Mouse (Mus musculus): Measurements from ENCODE around the gene Tmem117. TPM values are rescaled to one million over a fixed set of nuclear protein-coding genes. Genes with fewer than 3 reads are reported as not detected.

The Tmem117 gene
- total RNA-seq (2021): 4.7 and 4.9 TPM in 2 replicates
- long read RNA-seq, partial matches to known transcripts: 0 of 3 reads
- long read RNA-seq, other reads (novel, unspliced or antisense): 0 of 3 reads

- DNase-seq: peak; percentile 52
These were observed at the start of gene Tmem117 for GRCm38 (mm10) chr15:94628830-94629601. Gene Tmem117 (plus strand): TSS chr15:94629232.

- DNase-seq: no peak
These were observed 46.9 kb upstream of the Tmem117 start for GRCm38 (mm10) chr15:94582000-94582593.

- DNase-seq: no peak
These were observed 45.9 kb upstream of the Tmem117 start for GRCm38 (mm10) chr15:94583153-94583552.

GRCm38 (mm10) chr15:94584738-94585137 is 44.3 kb upstream of the Tmem117 start:
- no peak for DNase-seq

GRCm38 (mm10) chr15:94587826-94588715 is 41.0 kb upstream of the Tmem117 start:
- no peak for DNase-seq

GRCm38 (mm10) chr15:94589219-94590075 is 39.6 kb upstream of the Tmem117 start, which contains the start of gene Twf1:
Gene Twf1 (minus strand): TSS chr15:94589889.
- peak; percentile 99 for DNase-seq

GRCm38 (mm10) chr15:94590083-94590482 is 38.9 kb upstream of the Tmem117 start:
- no peak for DNase-seq

- DNase-seq: no peak
These were observed 37.7 kb upstream of the Tmem117 start for GRCm38 (mm10) chr15:94591356-94591755.

GRCm38 (mm10) chr15:94593586-94593985 is 35.4 kb upstream of the Tmem117 start:
- no peak for DNase-seq

- no peak for DNase-seq
These were observed 28.8 kb upstream of the Tmem117 start for GRCm38 (mm10) chr15:94600145-94600707.

- DNase-seq: peak; percentile 64
These were observed 27.7 kb upstream of the Tmem117 start for GRCm38 (mm10) chr15:94601339-94601738.

GRCm38 (mm10) chr15:94602441-94602840 is 26.6 kb upstream of the Tmem117 start:
- DNase-seq: no peak

GRCm38 (mm10) chr15:94607768-94608167 is 21.3 kb upstream of the Tmem117 start:
- DNase-seq: no peak

GRCm38 (mm10) chr15:94616036-94616435 is 13.0 kb upstream of the Tmem117 start:
- DNase-seq: peak; percentile 23

- no peak for DNase-seq
These were observed 8.1 kb upstream of the Tmem117 start for GRCm38 (mm10) chr15:94620909-94621308.

GRCm38 (mm10) chr15:94628463-94628829 is 586 bp upstream of the Tmem117 start:
- no peak for DNase-seq

GRCm38 (mm10) chr15:94630553-94630952 is 1.5 kb downstream of the Tmem117 start:
- DNase-seq: no peak

- no peak for DNase-seq
These were observed 5.5 kb downstream of the Tmem117 start for GRCm38 (mm10) chr15:94634524-94634923.

- DNase-seq: no peak
These were observed 9.2 kb downstream of the Tmem117 start for GRCm38 (mm10) chr15:94638207-94638606.

GRCm38 (mm10) chr15:94639126-94639525 is 10.1 kb downstream of the Tmem117 start:
- DNase-seq: no peak

- DNase-seq: no peak
These were observed 17.0 kb downstream of the Tmem117 start for GRCm38 (mm10) chr15:94646012-94646411.
